In genomic region chr17:48938711-48939220, GRCm38 (mm10) we compare ENCODE assay signal across 17 mouse cellular contexts. TPM values are rescaled to one million over a fixed set of nuclear protein-coding genes. Genes with fewer than 3 reads are reported as not detected.
DNase-seq lines count a peak whose midpoint lies in the region; ATAC-seq and TF ChIP-seq lines count a peak whose summit lies in the region.
"Had no signal": no experiment of that assay in that cellular context is flagged by ENCODE, and none has a peak within 500 bp of the region (broad histone marks: within the 10 kb centered on the region; RNA-seq: fewer than 3 reads in every experiment).

No protein-coding gene starts in this region.

- H3K79me2 ChIP-seq in liver, adult 2 months (ENCODE audit: control insufficient read depth, insufficient read depth, low read length), result no peaks in the 10 kb centered on the region

- TF ChIP-seq CTCF in liver, adult 2 months (IDR thresholded peaks at IDR 0.05; ENCODE audit: low read depth, low read length), result no peak

- WGBS in liver, adult 2 months, result 42% methylated on average over 7 of the region's 7 CpGs
- 60% methylated on average over 7 of the region's 7 CpGs for WGBS in liver, embryonic 12.5 days (ENCODE audit: insufficient replicate concordance)

- H3K4me3 ChIP-seq in liver, adult 2 months (ENCODE audit: insufficient read depth, low read depth, low read length), result no peak overlapping the region
- no peak overlapping the region for H3K4me3 ChIP-seq in liver, embryonic 12.5 days
- H3K4me3 ChIP-seq: heart, embryonic 10.5 days; lung, embryonic 15.5 days; stomach, embryonic 15.5 days had no signal

- peak; percentile 19 to 32 for DNase-seq in heart, adult 18-20 months
- DNase-seq in heart, postnatal 10 days, result no peak
- DNase-seq in liver, adult 2 months (ENCODE audit: extremely low read depth, low read depth, low spot score), result peak; percentile 91
- DNase-seq in kidney, adult 9 months, result peak; percentile 68
- peak; percentile 42 to 62 for DNase-seq in kidney, postnatal 4 days
- no peak for DNase-seq in embryo, embryonic 10.5 days (ENCODE audit: low spot score)
- DNase-seq: cerebellum, adult 18-20 months; forebrain, postnatal 0 days; gastrocnemius, postnatal 10 days; right cerebral cortex, adult 18-20 months had no signal

- no peaks in the 10 kb centered on the region for H3K27me3 ChIP-seq in liver, adult 2 months (ENCODE audit: control insufficient read depth, insufficient read depth, low read length)
- peaks cover 9% of the 10 kb centered on the region for H3K27me3 ChIP-seq in liver, embryonic 12.5 days (replicated peaks)

- peaks cover 7% of the 10 kb centered on the region for H3K4me1 ChIP-seq in liver, adult 2 months (ENCODE audit: control insufficient read depth, insufficient read depth, low read length)
- H3K4me1 ChIP-seq in liver, embryonic 12.5 days, result no peaks in the 10 kb centered on the region
- H3K4me1 ChIP-seq: heart, embryonic 10.5 days; lung, embryonic 15.5 days; stomach, embryonic 15.5 days had no signal

- no peaks in the 10 kb centered on the region for H3K9me3 ChIP-seq in liver, embryonic 12.5 days (replicated peaks)
- H3K9me3 ChIP-seq: heart, embryonic 10.5 days; lung, embryonic 15.5 days; stomach, embryonic 15.5 days had no signal

- no peaks in the 10 kb centered on the region for H3K36me3 ChIP-seq in liver, adult 2 months (ENCODE audit: control insufficient read depth, insufficient read depth, low read length)
- H3K36me3 ChIP-seq in liver, embryonic 12.5 days, result no peaks in the 10 kb centered on the region
- H3K36me3 ChIP-seq: heart, embryonic 10.5 days; lung, embryonic 15.5 days; stomach, embryonic 15.5 days had no signal

- no peak for TF ChIP-seq POLR2A in liver, adult 2 months (IDR thresholded peaks at IDR 0.05; ENCODE audit: extremely low read depth, insufficient read depth, low read length)

- H3K9ac ChIP-seq in liver, adult 2 months (ENCODE audit: low read depth, low read length), result no peak overlapping the region
- H3K9ac ChIP-seq in liver, embryonic 12.5 days, result no peak overlapping the region
- H3K9ac ChIP-seq: forebrain, postnatal 0 days; lung, embryonic 15.5 days; stomach, embryonic 15.5 days had no signal

- no peak for ATAC-seq in liver, embryonic 12.5 days
- ATAC-seq: forebrain, postnatal 0 days; hindbrain, embryonic 16.5 days; intestine, postnatal 0 days had no signal

- H3K4me2 ChIP-seq in liver, embryonic 12.5 days, result no peak overlapping the region
- H3K4me2 ChIP-seq: liver, embryonic 11.5 days; lung, embryonic 15.5 days; stomach, embryonic 15.5 days had no signal

- intact Hi-C loops in heart, postnatal 10 days (cut with DNase I), result loop anchor here (10.0 kb wide), 1 partner anchor 316 kb away; no protein-coding TSS in a partner anchor

- H3K27ac ChIP-seq in liver, adult 2 months (replicated peaks; ENCODE audit: insufficient read depth, low read depth, low read length), result no peak overlapping the region
- H3K27ac ChIP-seq in liver, embryonic 12.5 days, result no peak overlapping the region
- H3K27ac ChIP-seq: heart, embryonic 10.5 days; lung, embryonic 15.5 days; stomach, embryonic 15.5 days had no signal

RNA-seq across cellular contexts. Expression of gene Lrfn2, which starts 6.6 kb away (rescaled TPM):
- under 1 TPM; 0.32 to 0.33 TPM for total RNA-seq in heart, adult 18-20 months (2021)
- total RNA-seq in heart, postnatal 10 days (2021), result under 1 TPM; 0.67 to 0.89 TPM
- 0.07 TPM in 1 of 2 replicates, not detected in the other for total RNA-seq in liver, adult 2 months (2014; rRNA removed)
- not detected in 2 replicates for polyA plus RNA-seq in liver, adult 2 months (2012; rRNA removed)
- polyA plus RNA-seq in liver, embryonic 12.5 days (2016; fragmentation: Nextera tagmentation; extraction: Ambion mirVana), result 0.07 TPM in 2 replicates

Comparison
In these comparisons a context has a peak if more than half of its experiments do, and no peak if none do; other contexts are left out.
1. DNase-seq: peak in heart, adult 18-20 months (2 of 2), liver, adult 2 months (single experiment), kidney, adult 9 months (single experiment) and kidney, postnatal 4 days (2 of 2); none in heart, postnatal 10 days (0 of 2) and embryo, embryonic 10.5 days (single experiment).